Mouse (Mus musculus) olfactory bulb, adult 2 months (tissue): ENCODE results near the gene Minpp1.

Source experiments
- CTCF ChIP-seq: fragments of 200-500 bp; IDR thresholded peaks from 2 replicates; pipeline ENCODE4 v1.5.1; 2012; ENCODE audit warnings: low read depth, mild to moderate bottlenecking, low read length, moderate library complexity; ENCODE audit not compliant: insufficient read depth
- POLR2A ChIP-seq: fragments of 200-500 bp; IDR thresholded peaks from 2 replicates; pipeline ENCODE4 v1.6.1; 2012; ENCODE audit warnings: mild to moderate bottlenecking, low read depth, low read length, moderate library complexity; ENCODE audit not compliant: insufficient read depth

DNA sequence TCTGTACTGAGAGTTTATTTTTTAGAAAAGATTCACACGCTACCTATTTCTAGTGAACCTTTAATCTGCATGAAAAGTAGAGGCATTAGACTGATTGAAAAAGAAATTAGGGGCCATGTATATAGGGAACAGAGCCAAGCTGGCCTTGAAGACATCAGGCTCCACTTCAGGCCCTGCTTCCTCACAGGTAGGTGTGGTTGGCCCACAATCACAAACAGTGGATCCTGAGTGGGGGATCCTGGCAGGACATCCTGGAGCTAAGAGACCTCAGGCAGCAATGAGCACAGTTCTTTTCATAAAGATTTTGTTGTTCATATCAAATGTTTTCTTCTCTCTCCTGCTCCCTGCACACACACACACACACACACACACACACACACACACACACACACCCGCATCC, 28.8 kb upstream of the Minpp1 start:
- no peak for TF ChIP-seq POLR2A
- no peak for TF ChIP-seq CTCF
